Mouse (Mus musculus): ENCODE results near the gene Cuedc1. TPM values are rescaled to one million over a fixed set of nuclear protein-coding genes. Genes with fewer than 3 reads are reported as not detected.

Cuedc1 gene
- 18.8 and 23.4 TPM in 2 replicates for polyA plus RNA-seq (2015; fragmentation: Nextera tagmentation; extraction: Ambion mirVana)

DNA sequence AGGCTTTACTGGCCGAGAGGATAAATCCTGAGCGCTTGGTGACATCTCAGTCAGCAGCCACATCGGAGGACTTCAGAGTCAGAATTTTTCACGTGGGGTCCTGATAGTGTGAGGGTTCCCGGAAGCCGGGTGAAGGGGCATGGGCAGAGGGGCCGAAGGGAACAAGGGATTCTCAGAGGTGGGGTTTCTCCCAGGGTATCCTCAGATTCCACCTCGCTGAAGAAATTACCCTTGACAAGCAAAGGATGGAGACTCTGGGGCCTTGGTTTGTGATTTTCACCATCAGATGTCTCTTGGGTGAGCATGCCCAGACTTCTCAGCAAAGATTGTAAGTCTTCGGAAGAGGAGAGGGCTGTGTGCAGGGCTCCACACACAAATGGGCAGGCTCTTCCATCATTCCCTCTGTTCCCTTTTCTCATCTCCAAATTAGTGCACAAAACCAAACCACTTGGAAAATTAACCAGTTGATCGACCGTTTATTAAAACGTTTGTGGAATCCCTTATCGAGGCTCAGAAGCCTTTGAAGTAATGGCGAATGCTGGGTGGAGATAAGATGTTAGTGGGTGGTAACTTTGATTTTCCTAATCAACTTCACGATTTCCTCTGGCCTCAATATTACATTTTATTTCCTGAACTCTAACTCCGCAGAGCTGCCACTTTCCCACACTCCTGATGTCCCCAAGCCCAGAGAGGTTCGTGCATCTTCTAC lies at the start of gene Cuedc1:
Gene Cuedc1, plus strand, starts transcription at position 38 of the 709 bp plus-strand sequence.
- peak within 1 kb of the TSS; percentile 95 for H3K27ac ChIP-seq
- ATAC-seq (replicated peaks; ENCODE audit: low FRiP score), result no peak
- peak within 1 kb of the TSS; percentile 73 for H3K4me3 ChIP-seq (replicated peaks)
- 26% methylated on average over 17 of the region's 17 CpGs for WGBS
- no peaks in the 10 kb centered on the region for H3K36me3 ChIP-seq
- H3K9ac ChIP-seq, result peak within 1 kb of the TSS; percentile 84
- peak within 1 kb of the TSS; percentile 77 for H3K4me2 ChIP-seq
- H3K9me3 ChIP-seq (replicated peaks), result no peaks in the 10 kb centered on the region
- H3K4me1 ChIP-seq, result peaks cover 38% of the 10 kb centered on the region
- 0 out of 2 replicates have a peak, but pooled peaks cover 2% of the 10 kb centered on the region for H3K27me3 ChIP-seq

- peaks cover 36% of the 10 kb centered on the region for H3K4me1 ChIP-seq
- H3K4me3 ChIP-seq (replicated peaks), result peak overlapping the region; percentile 99
- peak overlapping the region; percentile 63 for H3K4me2 ChIP-seq
- 20% methylated on average over 26 of the region's 26 CpGs for WGBS
- no peaks in the 10 kb centered on the region for H3K27me3 ChIP-seq
- peaks cover 38% of the 10 kb centered on the region for H3K36me3 ChIP-seq
- H3K9me3 ChIP-seq (replicated peaks), result no peaks in the 10 kb centered on the region
- H3K27ac ChIP-seq, result no peak overlapping the region
- peak overlapping the region; percentile 100 for H3K9ac ChIP-seq
- no peak for ATAC-seq (replicated peaks; ENCODE audit: low FRiP score)
Observed at GRCm38 (mm10) chr11:88048961-88049670, 48.7 kb upstream of the Cuedc1 start.

GRCm38 (mm10) chr11:88049732-88050131 lies 48.1 kb upstream of the Cuedc1 start:
- no peak for ATAC-seq (replicated peaks; ENCODE audit: low FRiP score)
- Histone ChIP-seq H3K4me3 (replicated peaks) (peak overlapping the region; percentile 99), H3K4me1 (peaks cover 36% of the 10 kb centered on the region), H3K4me2 (peak overlapping the region; percentile 63), H3K9ac (0 out of 2 replicates have a peak overlapping the region, but pooled peaks have one; percentile 100), H3K27me3 (no peaks in the 10 kb centered on the region), H3K36me3 (peaks cover 42% of the 10 kb centered on the region), H3K27ac (no peak overlapping the region), H3K9me3 (replicated peaks) (no peaks in the 10 kb centered on the region)

DNA sequence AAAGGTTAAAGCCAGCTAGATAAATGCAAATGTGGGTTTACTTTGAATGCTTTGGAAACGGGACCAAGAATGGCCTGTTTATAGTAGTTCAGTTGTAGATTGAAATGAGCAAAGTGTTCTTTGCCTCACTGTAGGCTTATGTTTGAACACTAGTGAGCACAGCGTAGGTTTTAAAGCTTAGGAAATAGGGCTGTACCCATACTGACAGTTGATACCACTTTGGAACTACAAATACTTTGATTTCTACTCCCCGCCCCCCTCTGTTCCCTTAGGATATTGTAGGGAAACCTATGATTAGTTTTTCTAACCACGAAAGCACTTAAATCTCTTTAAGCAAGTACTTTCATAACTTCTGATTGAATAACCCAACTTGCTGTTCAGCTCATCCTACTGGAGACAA lies 45.2 kb upstream of the Cuedc1 start:
- Histone ChIP-seq H3K9me3 (replicated peaks) (no peaks in the 10 kb centered on the region), H3K4me3 (replicated peaks) (no peak overlapping the region), H3K27ac (no peak overlapping the region), H3K27me3 (no peaks in the 10 kb centered on the region), H3K4me1 (peaks cover 25% of the 10 kb centered on the region), H3K4me2 (no peak overlapping the region), H3K36me3 (peaks cover 51% of the 10 kb centered on the region), H3K9ac (no peak overlapping the region)
- ATAC-seq (replicated peaks; ENCODE audit: low FRiP score), result no peak
- 81% methylated on average over 4 of the region's 4 CpGs for WGBS

DNA sequence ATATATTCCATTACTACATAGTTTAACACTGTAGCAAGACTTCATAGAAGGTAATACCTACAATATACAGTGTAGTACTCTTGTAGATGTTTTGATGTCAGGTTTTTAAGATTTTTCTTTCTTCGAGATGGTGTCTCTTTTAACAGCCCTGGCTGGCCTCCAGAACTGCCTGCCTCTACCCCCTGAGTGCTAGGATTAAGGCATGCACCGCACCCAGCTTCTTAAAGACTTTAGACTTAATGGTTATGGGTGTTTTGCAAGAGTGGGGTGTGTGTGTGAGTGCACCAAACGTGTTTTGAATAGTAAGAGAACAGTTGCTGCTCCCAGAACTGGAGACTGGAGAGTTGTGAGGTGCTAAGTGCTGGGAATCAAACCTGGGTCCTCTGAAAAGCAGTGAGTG lies 44.0 kb upstream of the Cuedc1 start:
- Histone ChIP-seq H3K4me3 (replicated peaks) (no peak overlapping the region), H3K9me3 (replicated peaks) (no peaks in the 10 kb centered on the region), H3K4me2 (no peak overlapping the region), H3K4me1 (peaks cover 25% of the 10 kb centered on the region), H3K27me3 (no peaks in the 10 kb centered on the region), H3K27ac (no peak overlapping the region), H3K36me3 (peaks cover 51% of the 10 kb centered on the region), H3K9ac (no peak overlapping the region)
- WGBS, result 68% methylated on average over 3 of the region's 3 CpGs
- no peak for ATAC-seq (replicated peaks; ENCODE audit: low FRiP score)

GRCm38 (mm10) chr11:88054589-88054988 lies 43.3 kb upstream of the Cuedc1 start:
- ATAC-seq (replicated peaks; ENCODE audit: low FRiP score), result no peak
- WGBS, result 76% methylated on average over 1 of the region's 1 CpGs
- Histone ChIP-seq H3K4me2 (no peak overlapping the region), H3K9ac (no peak overlapping the region), H3K36me3 (peaks cover 44% of the 10 kb centered on the region), H3K9me3 (replicated peaks) (no peaks in the 10 kb centered on the region), H3K4me1 (peaks cover 20% of the 10 kb centered on the region), H3K4me3 (replicated peaks) (no peak overlapping the region), H3K27ac (no peak overlapping the region), H3K27me3 (no peaks in the 10 kb centered on the region)

GRCm38 (mm10) chr11:88055777-88056176 lies 42.1 kb upstream of the Cuedc1 start:
- H3K9me3 ChIP-seq (replicated peaks), result no peaks in the 10 kb centered on the region
- no peak overlapping the region for H3K4me3 ChIP-seq (replicated peaks)
- peaks cover 11% of the 10 kb centered on the region for H3K4me1 ChIP-seq
- 82% methylated on average over 2 of the region's 2 CpGs for WGBS
- no peaks in the 10 kb centered on the region for H3K27me3 ChIP-seq
- no peak overlapping the region for H3K27ac ChIP-seq
- no peak overlapping the region for H3K9ac ChIP-seq
- no peak for ATAC-seq (replicated peaks; ENCODE audit: low FRiP score)
- H3K4me2 ChIP-seq, result no peak overlapping the region
- peaks cover 35% of the 10 kb centered on the region for H3K36me3 ChIP-seq

DNA sequence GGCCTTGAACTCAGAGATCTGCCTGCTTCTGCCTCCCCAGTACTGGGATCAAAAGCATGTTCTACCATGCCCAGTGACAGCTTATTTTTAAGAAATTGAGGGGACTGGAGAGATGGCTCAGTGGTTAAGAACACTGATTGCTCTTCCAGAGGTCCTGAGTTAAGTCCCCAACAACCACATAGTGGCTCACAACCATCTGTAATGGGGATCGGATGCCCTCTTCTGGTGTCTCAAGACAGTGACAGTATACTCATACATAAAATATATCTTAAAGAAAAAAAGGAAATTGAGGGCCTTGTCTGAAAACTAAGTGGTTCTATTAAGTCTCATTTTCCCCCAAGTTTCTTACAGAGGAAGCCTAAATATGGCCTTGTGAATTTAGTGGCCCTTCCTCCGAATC lies 40.1 kb upstream of the Cuedc1 start:
- Histone ChIP-seq H3K27me3 (no peaks in the 10 kb centered on the region), H3K27ac (no peak overlapping the region), H3K36me3 (peaks cover 21% of the 10 kb centered on the region), H3K9ac (no peak overlapping the region), H3K9me3 (replicated peaks) (no peaks in the 10 kb centered on the region), H3K4me3 (replicated peaks) (no peak overlapping the region), H3K4me2 (no peak overlapping the region), H3K4me1 (0 out of 2 replicates have a peak, but pooled peaks cover 3% of the 10 kb centered on the region)
- no peak for ATAC-seq (replicated peaks; ENCODE audit: low FRiP score)
- WGBS, result 83% methylated on average over 2 of the region's 2 CpGs

GRCm38 (mm10) chr11:88059141-88059540 lies 38.7 kb upstream of the Cuedc1 start:
- Histone ChIP-seq H3K27ac (no peak overlapping the region), H3K9me3 (replicated peaks) (no peaks in the 10 kb centered on the region), H3K9ac (no peak overlapping the region), H3K36me3 (peaks cover 13% of the 10 kb centered on the region), H3K27me3 (no peaks in the 10 kb centered on the region), H3K4me1 (0 out of 2 replicates have a peak, but pooled peaks cover 2% of the 10 kb centered on the region), H3K4me2 (no peak overlapping the region), H3K4me3 (replicated peaks) (no peak overlapping the region)
- 47% methylated on average over 2 of the region's 2 CpGs for WGBS
- peak; percentile 88 for ATAC-seq (replicated peaks; ENCODE audit: low FRiP score)

DNA sequence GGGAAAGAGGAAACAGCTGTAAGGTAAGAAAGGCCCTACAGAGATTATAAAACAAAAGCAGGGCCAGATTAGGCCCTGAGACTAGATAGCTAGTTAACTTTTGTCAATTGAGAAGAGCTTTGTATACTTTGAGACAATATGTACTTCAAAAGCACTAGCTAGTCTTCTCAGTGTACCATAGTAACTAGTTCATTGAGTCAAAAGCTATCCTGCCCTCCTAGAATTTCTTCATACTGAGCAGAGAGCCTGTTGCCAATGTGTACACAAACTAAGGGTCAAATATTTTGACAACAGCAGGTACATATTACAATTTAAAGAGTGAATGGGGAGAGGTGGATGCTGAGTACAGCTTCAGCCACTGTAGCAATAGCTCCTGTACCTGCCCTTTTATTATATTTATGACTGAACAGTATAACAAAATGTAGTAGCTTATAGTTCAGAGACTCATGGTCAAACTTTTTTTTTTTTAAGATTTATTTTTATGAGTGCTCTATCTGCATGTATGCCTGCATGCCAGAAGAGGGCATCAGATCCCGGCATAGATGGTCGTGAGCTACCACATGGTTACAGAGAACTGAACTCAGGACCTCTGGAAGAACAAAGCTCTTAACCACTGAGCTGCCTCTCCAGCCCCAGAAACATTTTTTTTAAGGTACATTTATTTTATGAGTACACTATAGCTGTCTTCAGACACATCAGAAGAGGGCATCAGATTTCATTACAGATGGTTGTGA lies 35.8 kb upstream of the Cuedc1 start:
- Histone ChIP-seq H3K27ac (no peak overlapping the region), H3K36me3 (no peaks in the 10 kb centered on the region), H3K9me3 (replicated peaks) (no peaks in the 10 kb centered on the region), H3K4me1 (peaks cover 3% of the 10 kb centered on the region; the same call in 1 of the 2 replicates), H3K4me3 (replicated peaks) (no peak overlapping the region), H3K27me3 (no peaks in the 10 kb centered on the region), H3K9ac (no peak overlapping the region), H3K4me2 (no peak overlapping the region)
- WGBS, result 82% methylated on average over 2 of the region's 2 CpGs
- no peak for ATAC-seq (replicated peaks; ENCODE audit: low FRiP score)

DNA sequence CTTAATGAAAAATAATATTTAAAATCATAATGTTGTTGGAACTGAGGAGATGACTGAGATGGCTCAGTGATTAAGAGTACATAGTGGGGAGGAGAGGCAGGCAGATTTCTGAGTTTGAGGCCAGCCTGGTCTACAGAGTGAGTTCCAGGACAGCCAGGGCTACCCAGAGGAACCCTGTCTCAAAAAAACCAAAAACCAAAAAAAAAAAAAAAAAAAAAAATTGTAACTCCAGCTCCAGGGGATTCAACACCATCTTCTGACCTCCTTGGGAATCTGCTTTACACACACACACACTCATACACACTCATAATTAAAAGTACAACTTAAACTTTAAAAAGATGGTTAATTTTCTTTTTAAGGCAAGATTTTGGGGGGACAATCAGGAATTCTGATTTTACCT lies 32.1 kb upstream of the Cuedc1 start:
- no peak overlapping the region for H3K9ac ChIP-seq

DNA sequence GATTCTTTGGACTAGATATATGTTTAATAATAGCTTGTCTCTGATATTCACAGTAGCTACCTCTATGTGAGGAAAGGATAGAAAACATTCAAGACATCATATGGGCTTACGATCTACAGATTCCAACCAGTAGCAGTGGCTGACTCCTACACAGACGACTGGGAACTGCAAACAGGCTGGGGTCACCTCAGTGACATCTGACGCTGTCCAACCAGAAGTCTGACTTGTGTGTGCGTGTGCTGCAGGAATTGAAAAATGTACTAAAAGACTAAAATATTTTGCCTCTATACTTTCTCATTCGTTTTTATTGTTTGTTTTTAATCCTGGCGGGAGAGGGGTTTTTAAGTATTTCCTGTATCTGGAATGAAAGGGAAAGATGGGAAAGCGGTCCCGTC lies 30.7 kb upstream of the Cuedc1 start:
- ATAC-seq (replicated peaks; ENCODE audit: low FRiP score), result no peak
- Histone ChIP-seq H3K36me3 (no peaks in the 10 kb centered on the region), H3K9ac (peak overlapping the region; percentile 92), H3K27ac (peak overlapping the region; percentile 98), H3K9me3 (replicated peaks) (no peaks in the 10 kb centered on the region), H3K4me2 (peak overlapping the region; percentile 92), H3K4me3 (replicated peaks) (peak overlapping the region; percentile 98), H3K27me3 (no peaks in the 10 kb centered on the region), H3K4me1 (peaks cover 35% of the 10 kb centered on the region)
- 1% methylated on average over 8 of the region's 8 CpGs for WGBS

More for the DNA sequence above, 32.1 kb upstream of the Cuedc1 start:
- H3K4me3 ChIP-seq (replicated peaks), result no peak overlapping the region
- peaks cover 20% of the 10 kb centered on the region for H3K4me1 ChIP-seq
- no peak overlapping the region for H3K4me2 ChIP-seq
- no peak for ATAC-seq (replicated peaks; ENCODE audit: low FRiP score)
- no peaks in the 10 kb centered on the region for H3K9me3 ChIP-seq (replicated peaks)
- H3K36me3 ChIP-seq, result no peaks in the 10 kb centered on the region
- no peaks in the 10 kb centered on the region for H3K27me3 ChIP-seq
- H3K27ac ChIP-seq, result no peak overlapping the region

Data from kidney, embryonic 15.5 days (tissue).